Mouse (Mus musculus) CH12.LX (cell line): ENCODE results near the gene Trio. TPM values are rescaled to one million over a fixed set of nuclear protein-coding genes. Genes with fewer than 3 reads are reported as not detected.

Experiments used
- DNase-seq: peaks from one replicate; pipeline ENCODE4 v3.0.0-alpha.2; 2013; ENCODE audit errors: extremely low read depth
- H3K27ac ChIP-seq: 2 replicates; pipeline ENCODE4 v1.5.1; 2012; ENCODE audit warnings: low read depth, mild to moderate bottlenecking, control low read depth, moderate library complexity; ENCODE audit not compliant: insufficient read depth
- H3K27me3 ChIP-seq: replicated peaks from 2 replicates; pipeline ENCODE3; 2012; ENCODE audit warnings: inconsistent platforms
- H3K36me3 ChIP-seq, 2 experiments: replicated peaks in 1 of 2; 2 replicates each; pipeline versions ENCODE3 to v1.6.1; 2012; ENCODE audit warnings: inconsistent platforms in 1 of 2, low read length in 1 of 2, mild to moderate bottlenecking in 1 of 2, mixed read lengths in 1 of 2, moderate library complexity in 1 of 2; ENCODE audit not compliant: control insufficient read depth in 1 of 2, insufficient read depth in 1 of 2
- H3K4me1 ChIP-seq, 2 experiments: 2 replicates each; pipeline ENCODE4 v1.6.1; 2012; ENCODE audit warnings: inconsistent platforms in 1 of 2, moderate library complexity in 1 of 2; ENCODE audit not compliant: insufficient read depth in 2 of 2, control insufficient read depth in 1 of 2
- H3K4me2 ChIP-seq: 2 replicates; pipeline ENCODE4 v1.6.1; 2012; ENCODE audit warnings: low read depth, mild to moderate bottlenecking, control low read depth; ENCODE audit not compliant: poor library complexity, insufficient read depth, severe bottlenecking
- H3K4me3 ChIP-seq, 3 experiments: fragments of 150-350 bp in 1 of 3; sonication (generic) in 1 of 3; replicated peaks in 1 of 3; 2 replicates each; pipeline versions ENCODE3 to v1.5.1; 2011 to 2012; ENCODE audit warnings: low read depth in 2 of 3, low read length in 2 of 3, mild to moderate bottlenecking in 2 of 3, moderate library complexity in 2 of 3, control low read depth in 1 of 3, improper control_type of control experiment in 1 of 3, inconsistent platforms in 1 of 3, mixed read lengths in 1 of 3; ENCODE audit not compliant: poor library complexity in 1 of 3
- H3K79me2 ChIP-seq: replicated peaks from 2 replicates; pipeline ENCODE4 v1.6.1; 2012; ENCODE audit warnings: mild to moderate bottlenecking, moderate library complexity; ENCODE audit not compliant: control insufficient read depth, poor library complexity, insufficient read depth, severe bottlenecking; ENCODE audit errors: extremely low read depth
- H3K9ac ChIP-seq: 2 replicates; pipeline ENCODE4 v1.6.1; 2012; ENCODE audit warnings: low read depth, mild to moderate bottlenecking, control low read depth, moderate library complexity; ENCODE audit not compliant: insufficient read depth
- H3K9me3 ChIP-seq: replicated peaks from 2 replicates; pipeline ENCODE3; 2012; ENCODE audit warnings: low read length, inconsistent platforms, mixed read lengths
- BHLHE40 ChIP-seq: IDR thresholded peaks from 2 replicates; pipeline ENCODE4 v1.6.1; 2011; ENCODE audit warnings: mild to moderate bottlenecking, low read depth, low read length, improper control_type of control experiment
- CHD1 ChIP-seq: IDR thresholded peaks from 2 replicates; pipeline ENCODE4 v1.6.1; 2012; ENCODE audit warnings: low read depth, low read length, improper control_type of control experiment, inconsistent platforms
- CTCF ChIP-seq, 2 experiments: IDR thresholded peaks in 1 of 2; conservative IDR thresholded peaks in 1 of 2; 2 replicates each; pipeline ENCODE4 v1.5.1; 2011 to 2012; ENCODE audit warnings: low read depth in 2 of 2, low read length in 2 of 2, improper control_type of control experiment in 1 of 2, inconsistent platforms in 1 of 2, mild to moderate bottlenecking in 1 of 2, moderate library complexity in 1 of 2
- E2F4 ChIP-seq: IDR thresholded peaks from 2 replicates; pipeline ENCODE4 v1.6.1; 2011; ENCODE audit warnings: low read depth, low read length, improper control_type of control experiment; ENCODE audit not compliant: insufficient replicate concordance
- ELF1 ChIP-seq: IDR thresholded peaks from 2 replicates; pipeline ENCODE4 v1.6.1; 2014; ENCODE audit warnings: low read depth, mild to moderate bottlenecking, inconsistent platforms, low read length, improper control_type of control experiment
- JUN ChIP-seq: IDR thresholded peaks from 2 replicates; pipeline ENCODE4 v1.6.1; 2011; ENCODE audit warnings: low read depth, mild to moderate bottlenecking, low read length, improper control_type of control experiment, moderate library complexity; ENCODE audit not compliant: insufficient read depth
- SIN3A ChIP-seq: IDR thresholded peaks from 2 replicates; pipeline ENCODE4 v1.6.1; 2012; ENCODE audit warnings: low read length, improper control_type of control experiment, inconsistent platforms
- SMC3 ChIP-seq: IDR thresholded peaks from 2 replicates; pipeline ENCODE4 v1.6.1; 2011; ENCODE audit warnings: low read depth, low read length, improper control_type of control experiment
- TCF12 ChIP-seq: IDR thresholded peaks from 2 replicates; pipeline ENCODE4 v1.6.1; 2014; ENCODE audit warnings: low read depth, mild to moderate bottlenecking, inconsistent platforms, low read length, improper control_type of control experiment
- UBTF ChIP-seq: IDR thresholded peaks from 2 replicates; pipeline ENCODE4 v1.6.1; 2012; ENCODE audit warnings: low read depth, mild to moderate bottlenecking, inconsistent platforms, low read length, improper control_type of control experiment, moderate library complexity
- USF1 ChIP-seq: IDR thresholded peaks from 2 replicates; pipeline ENCODE4 v1.6.1; 2014; ENCODE audit warnings: low read depth, mild to moderate bottlenecking, inconsistent platforms, low read length, improper control_type of control experiment
- ZKSCAN1 ChIP-seq: IDR thresholded peaks from 2 replicates; pipeline ENCODE4 v1.6.1; 2012; ENCODE audit warnings: low read depth, inconsistent platforms, low read length, improper control_type of control experiment, borderline replicate concordance
- ZMIZ1 ChIP-seq: IDR thresholded peaks from 2 replicates; pipeline ENCODE4 v1.6.1; 2012; ENCODE audit warnings: low read depth, mild to moderate bottlenecking, inconsistent platforms, low read length, improper control_type of control experiment
- ZNF384 ChIP-seq: IDR thresholded peaks from 2 replicates; pipeline ENCODE4 v1.6.1; 2012; ENCODE audit warnings: low read depth, low read length, improper control_type of control experiment, inconsistent platforms
- dilution Hi-C: fragments of 300-500 bp; cut with MboI; formaldehyde crosslinking; loops from 2 replicates; pipeline ENCODE4 v1.14.3; 2020; ENCODE audit warnings: low sequenced_read_pairs; ENCODE audit not compliant: extremely low pct_unique_long_range_greater_than_20kb, extremely low pct_ligation_motif_present
- in situ Hi-C: fragments of 300-500 bp; cut with MboI; formaldehyde crosslinking; loops from 3 replicates; pipeline ENCODE4 v1.14.3; 2019; ENCODE audit warnings: low sequenced_read_pairs, low pct_ligation_motif_present, low pct_unique_long_range_greater_than_20kb, mixed read lengths
- polyA plus RNA-seq: library from polyadenylated mRNA; unstranded; fragments of >175 nt; gene quantifications from 2 replicates; pipeline ENCODE4 v1.2.1, GENCODE M21; 2012; ENCODE audit warnings: low read depth; ENCODE audit not compliant: insufficient read length
- total RNA-seq, 2 experiments: library from RNA; depleted of rRNA; stranded (reverse); fragments of 300-350 nt in 1 of 2; fragments of >200 nt in 1 of 2; gene quantifications; 2 replicates each; pipeline ENCODE4 v1.2.3; 2012 to 2014

Gene Trio
- total and polyA plus RNA-seq, 3 experiments: 3.9 to 17.5 (median 4.3) TPM

DNA sequence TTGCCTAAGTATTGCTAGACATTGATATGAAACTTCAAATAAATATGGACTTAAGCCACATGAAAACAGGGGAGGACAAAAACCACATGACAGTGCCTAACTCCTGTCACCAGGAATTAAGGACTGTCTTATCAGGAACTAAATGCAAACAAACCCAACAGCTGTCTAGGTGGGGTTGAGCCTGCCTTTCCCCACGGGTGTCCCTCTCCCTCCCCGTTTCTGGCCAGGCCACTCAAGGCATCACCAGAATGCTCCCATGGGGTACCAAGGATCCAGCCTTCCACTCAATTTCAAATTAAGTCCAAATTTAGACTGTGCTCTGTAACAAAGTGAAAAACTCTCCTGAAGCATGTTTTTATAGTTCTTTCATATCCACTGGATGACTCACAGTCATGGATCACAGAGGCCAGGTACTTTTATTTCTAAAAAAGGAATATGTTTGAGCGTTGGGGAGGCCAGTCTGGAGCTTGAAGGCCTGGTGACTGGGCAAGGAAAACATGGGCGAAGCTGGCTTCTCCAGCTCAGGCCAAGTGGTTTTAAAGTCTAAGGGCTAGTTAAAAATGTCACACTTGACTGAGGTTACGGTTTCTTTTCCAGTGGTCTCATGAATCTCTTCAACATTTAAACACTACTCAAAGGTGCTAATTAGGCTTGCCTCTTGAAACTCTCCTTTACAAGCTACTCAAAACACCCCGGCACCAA is 33.6 kb downstream of the Trio start:
- in situ Hi-C loops (no loop called here), dilution Hi-C loops (no loop called here)
- Histone ChIP-seq H3K9me3 (no peaks in the 10 kb centered on the region), H3K27me3 (no peaks in the 10 kb centered on the region)
- TF ChIP-seq USF1 (no peak), ELF1 (no peak), ZNF384 (no peak), JUN (no peak), SIN3A (no peak), CHD1 (no peak), UBTF (no peak), E2F4 (no peak), ZMIZ1 (no peak), BHLHE40 (no peak), TCF12 (no peak), SMC3 (no peak), ZKSCAN1 (no peak)
- TF ChIP-seq, all 38 proteins: peak for 0
- Histone ChIP-seq H3K4me3 (no peak overlapping the region), H3K36me3 (no peaks in the 10 kb centered on the region), H3K4me2 (no peak overlapping the region), H3K9ac (no peak overlapping the region), H3K79me2 (no peaks in the 10 kb centered on the region), H3K27ac (no peak overlapping the region), H3K4me1 (peaks cover 0 to 8% of the 10 kb centered on the region in 2 experiments; a peak in 1 of 4 replicates)
- no peak for DNase-seq

- no peaks in the 10 kb centered on the region for H3K9me3 ChIP-seq
- in situ Hi-C loops (no loop called here), dilution Hi-C loops (no loop called here)
- H3K36me3 ChIP-seq: no peaks in the 10 kb centered on the region
- no peak for DNase-seq
- H3K9ac ChIP-seq: no peak overlapping the region
- no peaks in the 10 kb centered on the region for H3K79me2 ChIP-seq
- no peak overlapping the region for H3K4me2 ChIP-seq
- no peak overlapping the region for H3K4me3 ChIP-seq
- H3K27ac ChIP-seq: no peak overlapping the region
- H3K4me1 ChIP-seq: peaks cover 0 to 8% of the 10 kb centered on the region in 2 experiments; a peak in 1 of 4 replicates
- no peaks in the 10 kb centered on the region for H3K27me3 ChIP-seq
- TF ChIP-seq E2F4 (no peak), BHLHE40 (no peak), TCF12 (no peak), CTCF (conservative IDR thresholded peaks at IDR 0.05 in 1 of 2, IDR thresholded peaks at IDR 0.05 in 1 of 2; ENCODE audit: low read depth in 2 of 2, low read length in 2 of 2) (no peak), SMC3 (no peak)
Observed at GRCm38 (mm10) chr15:27991066-27991701, 34.5 kb downstream of the Trio start.
